Mouse (Mus musculus) right cerebral cortex, adult 18-20 months (tissue): Measurements from ENCODE around the gene Gucy1a1.
A peak's percentile ranks its signal among the peaks of the same experiment; 100 is the strongest.
"Not testable (repeated sequence)": the region's sequence is repeated elsewhere in the genome, so short reads cannot be mapped to it uniquely, and the experiment has no call there.

ENCODE experiments used
- DNase-seq: peaks from one replicate; pipeline ENCODE4 v3.0.0; 2022; ENCODE audit warnings: mixed read lengths

The Gucy1a1 gene

GRCm38 (mm10) chr3:82145126-82145901 is at the start of gene Gucy1a1:
TSS of gene Gucy1a1 (minus strand) at chr3:82145789.
- peak; percentile 73 for DNase-seq

GRCm38 (mm10) chr3:82191559-82192245 is 46.1 kb upstream of the Gucy1a1 start:
- DNase-seq = no peak

- peak; percentile 62 for DNase-seq
These were observed 40.0 kb upstream of the Gucy1a1 start for GRCm38 (mm10) chr3:82185626-82186025.

GRCm38 (mm10) chr3:82181500-82181899 is 35.9 kb upstream of the Gucy1a1 start:
- no peak for DNase-seq

- DNase-seq = no peak
These were observed 34.7 kb upstream of the Gucy1a1 start for GRCm38 (mm10) chr3:82180253-82180652.

- no peak for DNase-seq
These were observed 29.9 kb upstream of the Gucy1a1 start for GRCm38 (mm10) chr3:82175501-82175900.

- no peak for DNase-seq
These were observed 21.5 kb upstream of the Gucy1a1 start for GRCm38 (mm10) chr3:82167064-82167463.

- no peak for DNase-seq
These were observed 20.3 kb upstream of the Gucy1a1 start for GRCm38 (mm10) chr3:82165937-82166336.

- not testable (repeated sequence) for DNase-seq
These were observed 17.4 kb upstream of the Gucy1a1 start for GRCm38 (mm10) chr3:82162992-82163391.

GRCm38 (mm10) chr3:82145978-82146377 is 389 bp upstream of the Gucy1a1 start:
- DNase-seq = no peak

GRCm38 (mm10) chr3:82144725-82145125 is 864 bp downstream of the Gucy1a1 start:
- peak; percentile 25 for DNase-seq

GRCm38 (mm10) chr3:82140781-82141180 is 4.8 kb downstream of the Gucy1a1 start:
- DNase-seq = no peak

- DNase-seq = no peak
These were observed 7.5 kb downstream of the Gucy1a1 start for GRCm38 (mm10) chr3:82138002-82138667.

GRCm38 (mm10) chr3:82135483-82135882 is 10.1 kb downstream of the Gucy1a1 start:
- DNase-seq = no peak

- no peak for DNase-seq
These were observed 16.3 kb downstream of the Gucy1a1 start for GRCm38 (mm10) chr3:82129258-82129657.

- DNase-seq = no peak
These were observed 21.0 kb downstream of the Gucy1a1 start for GRCm38 (mm10) chr3:82124567-82124966.

- DNase-seq = no peak
These were observed 26.7 kb downstream of the Gucy1a1 start for GRCm38 (mm10) chr3:82118916-82119315.

- no peak for DNase-seq
These were observed 33.1 kb downstream of the Gucy1a1 start for GRCm38 (mm10) chr3:82112439-82112838.

GRCm38 (mm10) chr3:82111986-82112385 is 33.6 kb downstream of the Gucy1a1 start:
- no peak for DNase-seq

- no peak for DNase-seq
These were observed 36.6 kb downstream of the Gucy1a1 start for GRCm38 (mm10) chr3:82108951-82109350.

- no peak for DNase-seq
These were observed 41.4 kb downstream of the Gucy1a1 start for GRCm38 (mm10) chr3:82104229-82104628.

- DNase-seq = peak; percentile 26
These were observed 46.5 kb downstream of the Gucy1a1 start for GRCm38 (mm10) chr3:82099127-82099526.

- no peak for DNase-seq
These were observed 48.8 kb downstream of the Gucy1a1 start for GRCm38 (mm10) chr3:82096801-82097200.
